Mouse (Mus musculus): Measurements from ENCODE around the gene Ttc41. TPM values are rescaled to one million over a fixed set of nuclear protein-coding genes. Genes with fewer than 3 reads are reported as not detected.
"Not testable (repeated sequence)": the region's sequence is repeated elsewhere in the genome, so short reads cannot be mapped to it uniquely, and the experiment has no call there.

Ttc41 gene
- polyA plus RNA-seq (2016; fragmentation: Nextera tagmentation; extraction: Ambion mirVana), result 2.6 and 3.4 TPM in 2 replicates

GRCm38 (mm10) chr10:86705318-86705921 is at the start of gene Ttc41, which contains the start of gene Hsp90b1:
Gene Ttc41, plus strand, starts transcription at chr10:86705811.
Gene Hsp90b1, minus strand, starts transcription at chr10:86705509.
- ATAC-seq (ENCODE audit: low FRiP score), result peak; percentile 99
- Histone ChIP-seq H3K9me3 (replicated peaks) (no peaks in the 10 kb centered on the region), H3K27ac (peak within 1 kb of the TSS; percentile 90), H3K4me3 (peak within 1 kb of the TSS; percentile 86), H3K9ac (peak within 1 kb of the TSS; percentile 90), H3K4me1 (peaks cover 41% of the 10 kb centered on the region), H3K27me3 (no peaks in the 10 kb centered on the region), H3K4me2 (replicated peaks) (peak within 1 kb of the TSS; percentile 73), H3K36me3 (peaks cover 26% of the 10 kb centered on the region)
- WGBS, result under 1% methylated on average over 51 of the region's 51 CpGs

GRCm38 (mm10) chr10:86670550-86670949 is 35.1 kb upstream of the Ttc41 start:
- H3K36me3 ChIP-seq; H3K9ac ChIP-seq; ATAC-seq (ENCODE audit: low FRiP score); H3K4me3 ChIP-seq; H3K4me1 ChIP-seq; H3K27me3 ChIP-seq; H3K27ac ChIP-seq; H3K4me2 ChIP-seq (replicated peaks); H3K9me3 ChIP-seq (replicated peaks): not testable (repeated sequence)
- 82% methylated on average over 4 of the region's 4 CpGs for WGBS

- Histone ChIP-seq H3K4me2 (replicated peaks) (peak overlapping the region; percentile 80), H3K4me3 (peak overlapping the region; percentile 71)
- not testable (repeated sequence) for H3K9me3 ChIP-seq (replicated peaks); H3K27me3 ChIP-seq; H3K27ac ChIP-seq; H3K36me3 ChIP-seq; H3K9ac ChIP-seq; H3K4me1 ChIP-seq
- WGBS, result 38% methylated on average over 2 of the region's 2 CpGs
- peak; percentile 68 for ATAC-seq (ENCODE audit: low FRiP score)
These were observed 20.8 kb upstream of the Ttc41 start for GRCm38 (mm10) chr10:86684797-86685178.

DNA sequence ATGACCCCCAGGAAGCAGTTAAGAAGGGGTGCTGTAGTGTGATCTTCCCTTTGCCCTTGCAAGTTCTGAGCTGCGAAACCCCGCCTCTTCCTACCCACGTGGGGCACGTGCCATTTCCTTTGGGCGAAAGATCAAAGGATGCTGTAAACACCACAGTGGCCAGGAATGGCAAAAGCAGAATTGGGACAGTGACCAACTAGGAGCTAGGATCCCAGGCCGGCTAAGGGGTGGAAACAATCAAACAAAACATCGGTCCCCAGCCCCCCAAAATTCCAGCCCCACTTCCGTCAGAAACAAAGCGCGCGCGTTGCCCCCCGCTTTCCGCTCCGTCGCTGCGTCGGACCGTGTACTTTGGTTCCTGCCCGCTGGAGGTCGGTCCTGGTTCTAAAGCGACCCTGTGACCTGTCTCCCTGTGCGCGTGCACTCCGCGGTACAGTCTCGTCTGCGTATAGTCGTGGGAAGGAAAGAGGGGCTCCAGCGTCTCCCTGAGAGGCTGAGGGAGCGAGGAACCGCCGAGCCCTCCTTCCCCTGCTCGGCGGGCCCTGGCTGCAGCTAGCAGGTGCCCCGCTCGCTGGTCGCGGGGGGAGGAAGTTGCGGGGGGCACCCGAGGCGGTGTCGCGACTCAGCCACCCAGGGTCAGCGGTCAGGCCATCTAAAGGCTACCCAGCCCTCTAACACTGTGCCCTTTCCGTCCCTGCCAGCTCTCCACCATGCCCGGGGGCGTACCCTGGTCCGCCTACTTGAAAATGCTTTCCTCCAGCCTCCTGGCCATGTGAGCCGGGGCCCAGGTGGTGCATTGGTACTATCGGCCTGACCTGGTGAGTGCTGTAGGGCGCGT is 20.2 kb upstream of the Ttc41 start:
- H3K27me3 ChIP-seq; H3K4me1 ChIP-seq; H3K9me3 ChIP-seq (replicated peaks); H3K36me3 ChIP-seq: not testable (repeated sequence)
- H3K9ac ChIP-seq, result peak overlapping the region; percentile 82
- peak overlapping the region; percentile 71 for H3K4me3 ChIP-seq
- WGBS, result under 1% methylated on average over 44 of the region's 53 CpGs
- ATAC-seq (ENCODE audit: low FRiP score), result peak; percentile 95
- H3K27ac ChIP-seq, result peak overlapping the region; percentile 70
- H3K4me2 ChIP-seq (replicated peaks), result peak overlapping the region; percentile 80

DNA sequence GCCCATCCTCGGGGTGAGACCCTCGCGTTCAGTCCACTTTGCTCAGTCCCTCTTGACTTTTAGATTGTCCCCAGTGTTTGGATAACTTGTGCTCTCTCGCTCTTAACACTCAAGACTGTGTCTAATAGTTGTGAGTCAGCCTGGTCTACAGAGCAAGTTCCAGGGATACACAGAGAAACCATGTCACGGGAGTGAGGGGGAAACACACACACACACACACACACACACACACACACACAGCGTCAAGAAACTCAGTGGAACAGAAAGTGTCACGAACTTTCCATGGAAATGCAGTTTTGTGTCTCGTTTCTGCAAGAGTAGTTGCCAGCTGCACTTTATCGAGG is 19.6 kb upstream of the Ttc41 start:
- not testable (repeated sequence) for H3K27me3 ChIP-seq; ATAC-seq (ENCODE audit: low FRiP score); H3K4me1 ChIP-seq; H3K36me3 ChIP-seq; H3K27ac ChIP-seq; H3K9me3 ChIP-seq (replicated peaks)
- Histone ChIP-seq H3K4me2 (replicated peaks) (peak overlapping the region; percentile 80), H3K4me3 (peak overlapping the region; percentile 71), H3K9ac (peak overlapping the region; percentile 82)
- WGBS, result 25% methylated on average over 9 of the region's 9 CpGs

GRCm38 (mm10) chr10:86700251-86700650 is 5.4 kb upstream of the Ttc41 start:
- no peaks in the 10 kb centered on the region for H3K27me3 ChIP-seq
- 72% methylated on average over 3 of the region's 3 CpGs for WGBS
- no peak overlapping the region for H3K4me2 ChIP-seq (replicated peaks)
- 0 out of 2 replicates have a peak overlapping the region, but pooled peaks have one; percentile 15 for H3K9ac ChIP-seq
- no peak for ATAC-seq (ENCODE audit: low FRiP score)
- H3K9me3 ChIP-seq (replicated peaks), result no peaks in the 10 kb centered on the region
- H3K4me3 ChIP-seq, result no peak overlapping the region
- peaks cover 50% of the 10 kb centered on the region for H3K4me1 ChIP-seq
- peaks cover 62% of the 10 kb centered on the region for H3K36me3 ChIP-seq
- no peak overlapping the region for H3K27ac ChIP-seq

DNA sequence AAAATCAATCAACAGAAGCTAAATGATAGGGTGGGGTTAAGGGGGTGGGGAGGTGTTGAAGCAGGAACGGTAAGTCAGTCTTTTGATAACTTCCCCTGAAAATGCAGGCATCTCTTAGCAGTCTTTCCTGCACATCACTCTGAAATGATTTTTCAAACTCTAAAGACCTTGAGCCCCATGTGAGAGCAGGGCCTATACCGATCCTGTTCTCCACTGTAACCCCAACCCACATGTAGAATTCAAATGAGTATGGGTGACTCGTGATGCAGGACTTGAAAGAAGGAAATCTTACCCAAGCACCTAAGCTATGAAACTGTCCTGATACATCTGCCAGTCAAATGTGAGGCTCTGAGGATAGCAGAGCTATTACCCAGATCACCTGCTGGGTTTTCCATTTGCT is 4.6 kb upstream of the Ttc41 start:
- Histone ChIP-seq H3K27me3 (no peaks in the 10 kb centered on the region), H3K27ac (no peak overlapping the region), H3K9me3 (replicated peaks) (no peaks in the 10 kb centered on the region), H3K4me3 (no peak overlapping the region), H3K9ac (peak overlapping the region; percentile 19; the same call in 1 of the 2 replicates), H3K4me2 (replicated peaks) (0 out of 2 replicates have a peak overlapping the region, but pooled peaks have one; percentile 11), H3K36me3 (peaks cover 55% of the 10 kb centered on the region), H3K4me1 (peaks cover 50% of the 10 kb centered on the region)
- 69% methylated on average over 3 of the region's 3 CpGs for WGBS
- ATAC-seq (ENCODE audit: low FRiP score), result no peak

DNA sequence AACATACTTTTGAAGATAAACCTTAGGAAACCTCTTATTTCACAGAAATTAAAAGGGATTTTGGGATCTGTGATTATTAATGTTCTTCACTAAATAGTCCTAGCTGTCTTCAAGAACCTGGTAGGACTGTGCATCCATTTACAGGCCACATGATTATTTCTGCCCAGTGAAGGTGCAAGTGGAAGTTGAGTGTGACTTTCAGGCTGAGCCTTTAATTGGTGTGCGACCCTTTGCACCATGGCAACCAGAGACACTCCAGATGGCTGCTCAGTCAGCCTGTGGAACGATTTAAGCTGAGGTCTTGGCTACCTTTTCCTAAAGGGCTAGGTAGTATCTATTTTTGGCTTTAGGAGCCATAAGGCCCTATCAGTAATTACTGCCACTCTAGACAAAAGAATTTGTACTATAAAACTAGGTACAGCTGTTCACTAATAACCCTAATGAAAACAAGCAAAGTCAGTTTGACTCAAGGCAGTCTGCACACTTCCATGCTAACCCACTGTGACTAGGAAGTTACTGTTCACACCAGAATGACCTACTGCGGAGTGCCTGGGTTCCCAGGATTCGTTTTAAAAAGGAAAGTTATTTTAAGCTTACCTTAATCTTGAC is 3.2 kb upstream of the Ttc41 start:
- no peak for ATAC-seq (ENCODE audit: low FRiP score)
- Histone ChIP-seq H3K4me2 (replicated peaks) (peak overlapping the region; percentile 73), H3K9me3 (replicated peaks) (no peaks in the 10 kb centered on the region), H3K27me3 (no peaks in the 10 kb centered on the region), H3K27ac (no peak overlapping the region), H3K4me3 (no peak overlapping the region), H3K4me1 (peaks cover 53% of the 10 kb centered on the region), H3K36me3 (peaks cover 52% of the 10 kb centered on the region), H3K9ac (no peak overlapping the region)
- WGBS, result 51% methylated on average over 4 of the region's 4 CpGs

GRCm38 (mm10) chr10:86703375-86703774 is 2.2 kb upstream of the Ttc41 start:
- Histone ChIP-seq H3K27me3 (no peaks in the 10 kb centered on the region), H3K4me1 (peaks cover 53% of the 10 kb centered on the region), H3K27ac (no peak overlapping the region), H3K9ac (peak overlapping the region; percentile 90; the same call in 1 of the 2 replicates), H3K4me2 (replicated peaks) (peak overlapping the region; percentile 73), H3K36me3 (peaks cover 43% of the 10 kb centered on the region), H3K4me3 (peak overlapping the region; percentile 86), H3K9me3 (replicated peaks) (no peaks in the 10 kb centered on the region)
- no peak for ATAC-seq (ENCODE audit: low FRiP score)
- WGBS, result 77% methylated on average over 4 of the region's 4 CpGs

DNA sequence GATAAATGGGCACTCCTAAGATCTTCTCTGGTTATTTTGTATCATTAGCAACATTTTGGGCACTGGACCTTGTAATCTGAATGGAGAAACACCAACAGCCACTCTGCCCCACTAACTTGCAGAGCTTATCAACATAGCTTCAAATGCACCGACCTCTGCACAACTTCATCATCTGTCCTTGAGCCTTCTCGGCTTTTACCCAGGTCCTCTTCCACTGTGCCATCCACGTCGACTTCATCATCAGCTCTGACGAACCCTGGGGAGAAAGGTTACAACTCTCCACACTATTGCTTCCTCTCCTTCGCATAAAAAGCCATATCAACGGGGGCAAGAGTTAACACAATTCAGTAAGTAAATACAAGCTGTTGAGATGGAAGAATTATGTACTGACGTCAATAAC is 1.5 kb upstream of the Ttc41 start:
- Histone ChIP-seq H3K4me1 (peaks cover 52% of the 10 kb centered on the region), H3K27me3 (no peaks in the 10 kb centered on the region), H3K36me3 (peaks cover 37% of the 10 kb centered on the region), H3K9me3 (replicated peaks) (no peaks in the 10 kb centered on the region), H3K9ac (peak overlapping the region; percentile 90), H3K4me2 (replicated peaks) (peak overlapping the region; percentile 73), H3K27ac (no peak overlapping the region), H3K4me3 (peak overlapping the region; percentile 86)
- ATAC-seq (ENCODE audit: low FRiP score), result no peak
- WGBS, result 8% methylated on average over 8 of the region's 8 CpGs

- under 1% methylated on average over 33 of the region's 33 CpGs for WGBS
- H3K4me1 ChIP-seq, result peaks cover 46% of the 10 kb centered on the region
These were observed 921 bp upstream of the Ttc41 start for GRCm38 (mm10) chr10:86704589-86705191.

More at GRCm38 (mm10) chr10:86704589-86705191, 921 bp upstream of the Ttc41 start:
- peak overlapping the region; percentile 73 for H3K4me2 ChIP-seq (replicated peaks)
- H3K27ac ChIP-seq, result peak overlapping the region; percentile 78
- H3K27me3 ChIP-seq, result no peaks in the 10 kb centered on the region
- H3K4me3 ChIP-seq, result peak overlapping the region; percentile 86
- peak overlapping the region; percentile 90 for H3K9ac ChIP-seq
- H3K36me3 ChIP-seq, result peaks cover 32% of the 10 kb centered on the region
- H3K9me3 ChIP-seq (replicated peaks), result no peaks in the 10 kb centered on the region
- no peak for ATAC-seq (ENCODE audit: low FRiP score)
